ENCODE assay signal across 8 mouse cellular contexts in the genomic region with DNA sequence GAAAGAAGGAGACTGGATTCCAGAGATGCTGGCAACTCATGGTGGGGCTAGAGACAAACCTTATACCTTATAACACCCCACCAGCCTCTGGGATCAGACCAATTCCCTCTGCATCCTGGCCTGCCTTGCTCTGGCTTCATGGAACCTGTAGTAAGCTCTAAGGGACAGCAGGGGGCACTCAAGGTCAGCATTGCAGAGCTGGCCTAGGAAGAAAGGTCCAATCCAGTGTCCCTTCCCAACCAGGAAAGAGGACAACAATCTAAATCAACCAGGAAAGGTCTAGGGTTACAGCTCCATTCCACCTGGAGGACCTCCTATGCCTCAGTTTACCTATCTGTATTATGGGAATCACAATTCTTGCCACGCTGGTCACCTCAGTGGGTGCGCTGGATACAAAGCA. TPM values are rescaled to one million over a fixed set of nuclear protein-coding genes. Genes with fewer than 3 reads are reported as not detected.
DNase-seq lines count a peak whose midpoint lies in the region; ATAC-seq and TF ChIP-seq lines count a peak whose summit lies in the region.

No protein-coding gene starts in this region.

- H3K27ac ChIP-seq in forebrain, embryonic 11.5 days (ENCODE audit: low read depth, low read length) = no peak overlapping the region
- H3K27ac ChIP-seq in forebrain, embryonic 12.5 days = no peak overlapping the region
- no peak overlapping the region for H3K27ac ChIP-seq in cerebellum, adult 2 months (ENCODE audit: insufficient read depth, low read length)
- no peak overlapping the region for H3K27ac ChIP-seq in kidney, postnatal 0 days
- no peak overlapping the region for H3K27ac ChIP-seq in liver, postnatal 0 days (ENCODE audit: low read depth)

- TF ChIP-seq POLR2A in cerebellum, adult 2 months (IDR thresholded peaks at IDR 0.05; ENCODE audit: borderline replicate concordance, insufficient read depth, low read length) = no peak

- no peak for ATAC-seq in forebrain, embryonic 11.5 days (replicated peaks; ENCODE audit: low FRiP score)
- ATAC-seq in forebrain, embryonic 12.5 days (ENCODE audit: low FRiP score) = no peak
- ATAC-seq in kidney, postnatal 0 days (replicated peaks; ENCODE audit: low FRiP score, low read depth) = peak; percentile 41; the same call in 1 of the 2 replicates
- ATAC-seq in liver, postnatal 0 days = peak; percentile 54

- no peaks in the 10 kb centered on the region for H3K27me3 ChIP-seq in forebrain, embryonic 11.5 days (ENCODE audit: control insufficient read depth, insufficient read depth, low read length)
- H3K27me3 ChIP-seq in forebrain, embryonic 12.5 days = no peaks in the 10 kb centered on the region
- no peaks in the 10 kb centered on the region for H3K27me3 ChIP-seq in cerebellum, adult 2 months (ENCODE audit: control insufficient read depth, insufficient read depth, low read length)
- no peaks in the 10 kb centered on the region for H3K27me3 ChIP-seq in kidney, postnatal 0 days (ENCODE audit: insufficient read depth, low read length)
- H3K27me3 ChIP-seq in liver, postnatal 0 days (ENCODE audit: insufficient read depth, low read length) = no peaks in the 10 kb centered on the region

- H3K9ac ChIP-seq in forebrain, embryonic 11.5 days (ENCODE audit: low read length) = no peak overlapping the region
- no peak overlapping the region for H3K9ac ChIP-seq in forebrain, embryonic 12.5 days
- H3K9ac ChIP-seq in kidney, postnatal 0 days (ENCODE audit: low read depth, low read length) = no peak overlapping the region
- H3K9ac ChIP-seq in liver, postnatal 0 days (replicated peaks) = no peak overlapping the region

- peak; percentile 74 for DNase-seq in forebrain, embryonic 11.5 days (ENCODE audit: low spot score)
- peak; percentile 53 for DNase-seq in ES-CJ7 (ENCODE audit: low read depth, low spot score)
- DNase-seq in cerebellum, adult 2 months = peak; percentile 53 to 66
- DNase-seq in gastrocnemius, postnatal 25 days = peak; percentile 33
- peak; percentile 83 for DNase-seq in kidney, postnatal 0 days (ENCODE audit: low spot score)
- peak; percentile 68 for DNase-seq in liver, postnatal 0 days
- DNase-seq in right cerebral cortex, postnatal 10 days (ENCODE audit: low spot score in 2 of 2) = peak; percentile 49 to 58

- no peak overlapping the region for H3K4me2 ChIP-seq in forebrain, embryonic 11.5 days (ENCODE audit: low read depth, low read length, severe bottlenecking)
- H3K4me2 ChIP-seq in forebrain, embryonic 12.5 days = no peak overlapping the region
- H3K4me2 ChIP-seq in kidney, postnatal 0 days (ENCODE audit: low read length) = no peak overlapping the region
- H3K4me2 ChIP-seq in liver, postnatal 0 days (ENCODE audit: low read depth, low read length) = no peak overlapping the region

- H3K36me3 ChIP-seq in forebrain, embryonic 11.5 days (ENCODE audit: control insufficient read depth, insufficient read depth, low read length) = no peaks in the 10 kb centered on the region
- H3K36me3 ChIP-seq in forebrain, embryonic 12.5 days (replicated peaks) = no peaks in the 10 kb centered on the region; the same call in 1 of the 2 replicates
- H3K36me3 ChIP-seq in kidney, postnatal 0 days (ENCODE audit: insufficient read depth, low read length) = no peaks in the 10 kb centered on the region
- H3K36me3 ChIP-seq in liver, postnatal 0 days (replicated peaks; ENCODE audit: insufficient read depth, low read length) = peaks cover 15% of the 10 kb centered on the region; the same call in 1 of the 2 replicates

- no peaks in the 10 kb centered on the region for H3K9me3 ChIP-seq in forebrain, embryonic 11.5 days (ENCODE audit: control insufficient read depth, low read length)
- no peaks in the 10 kb centered on the region for H3K9me3 ChIP-seq in forebrain, embryonic 12.5 days
- no peaks in the 10 kb centered on the region for H3K9me3 ChIP-seq in kidney, postnatal 0 days (replicated peaks; ENCODE audit: low read length)
- no peaks in the 10 kb centered on the region for H3K9me3 ChIP-seq in liver, postnatal 0 days (ENCODE audit: low read length)

- H3K4me1 ChIP-seq in forebrain, embryonic 11.5 days (replicated peaks; ENCODE audit: control insufficient read depth, insufficient read depth, low read length) = no peaks in the 10 kb centered on the region
- H3K4me1 ChIP-seq in forebrain, embryonic 12.5 days = peaks cover 7% of the 10 kb centered on the region
- no peaks in the 10 kb centered on the region for H3K4me1 ChIP-seq in cerebellum, adult 2 months (ENCODE audit: control insufficient read depth, insufficient read depth, low read length)
- H3K4me1 ChIP-seq in kidney, postnatal 0 days (replicated peaks; ENCODE audit: insufficient read depth, low read length) = no peaks in the 10 kb centered on the region
- no peaks in the 10 kb centered on the region for H3K4me1 ChIP-seq in liver, postnatal 0 days (ENCODE audit: insufficient read depth)

- H3K4me3 ChIP-seq in forebrain, embryonic 11.5 days (ENCODE audit: low read depth, low read length) = no peak overlapping the region
- H3K4me3 ChIP-seq in forebrain, embryonic 12.5 days (replicated peaks) = no peak overlapping the region
- H3K4me3 ChIP-seq in cerebellum, adult 2 months (replicated peaks; ENCODE audit: insufficient read depth, low read depth, low read length) = no peak overlapping the region
- no peak overlapping the region for H3K4me3 ChIP-seq in kidney, postnatal 0 days (replicated peaks; ENCODE audit: low read depth, low read length)
- no peak overlapping the region for H3K4me3 ChIP-seq in liver, postnatal 0 days (ENCODE audit: low read depth, low read length)

- no peak for TF ChIP-seq EP300 in liver, postnatal 0 days (IDR thresholded peaks at IDR 0.05; ENCODE audit: low read depth)

- peak; percentile 98 for TF ChIP-seq CTCF in cerebellum, adult 2 months (IDR thresholded peaks at IDR 0.05; ENCODE audit: borderline replicate concordance, insufficient read depth, low read depth, low read length)
- TF ChIP-seq CTCF in kidney, postnatal 0 days (IDR thresholded peaks at IDR 0.05; ENCODE audit: low read depth) = peak; percentile 93
- TF ChIP-seq CTCF in liver, postnatal 0 days (IDR thresholded peaks at IDR 0.05; ENCODE audit: low read depth) = peak; percentile 98

- whole genome bisulfite sequencing in forebrain, embryonic 11.5 days = 87% methylated on average over 2 of the region's 2 CpGs
- WGBS in forebrain, embryonic 12.5 days = 88% methylated on average over 2 of the region's 2 CpGs
- 98% methylated on average over 2 of the region's 2 CpGs for WGBS in cerebellum, adult 2 months
- WGBS in kidney, postnatal 0 days = 100% methylated on average over 2 of the region's 2 CpGs
- 96% methylated on average over 2 of the region's 2 CpGs for WGBS in liver, postnatal 0 days (ENCODE audit: insufficient replicate concordance)

RNA-seq across cellular contexts. Expression of gene Micall2, which starts 18.4 kb away (rescaled TPM):
- 5.4 and 6.7 TPM in 2 replicates for polyA plus RNA-seq in forebrain, embryonic 11.5 days (2014; fragmentation: Nextera tagmentation; extraction: Ambion mirVana)
- polyA plus RNA-seq in forebrain, embryonic 12.5 days (2016; fragmentation: Nextera tagmentation; extraction: Ambion mirVana) = 6.2 and 6.5 TPM in 2 replicates
- 2.6 and 2.7 TPM in 2 replicates for polyA plus RNA-seq in cerebellum, adult 2 months (2012; rRNA removed)
- 1 to 10 TPM in 1 of 2 experiments, under 1 TPM in 1; 0.64 to 1.3 TPM for total RNA-seq in gastrocnemius, postnatal 25 days (2021)
- 4.2 and 4.6 TPM in 2 replicates for polyA plus RNA-seq in kidney, postnatal 0 days (2015; fragmentation: Nextera tagmentation; extraction: Ambion mirVana)
- 4.9 and 5.8 TPM in 2 replicates for polyA plus RNA-seq in liver, postnatal 0 days (2015; fragmentation: Nextera tagmentation; extraction: Ambion mirVana)

RNA-seq across cellular contexts. Expression of gene Ints1, which starts 57.8 kb away (rescaled TPM):
- 40.5 and 42.0 TPM in 2 replicates for polyA plus RNA-seq in forebrain, embryonic 11.5 days (2014; fragmentation: Nextera tagmentation; extraction: Ambion mirVana)
- polyA plus RNA-seq in forebrain, embryonic 12.5 days (2016; fragmentation: Nextera tagmentation; extraction: Ambion mirVana) = 37.7 and 40.8 TPM in 2 replicates
- polyA plus RNA-seq in cerebellum, adult 2 months (2012; rRNA removed) = 64.4 and 70.8 TPM in 2 replicates
- total RNA-seq in gastrocnemius, postnatal 25 days (2021) = 10 to 100 TPM; 25.6 to 32.1 TPM
- 17.9 and 19.0 TPM in 2 replicates for polyA plus RNA-seq in kidney, postnatal 0 days (2015; fragmentation: Nextera tagmentation; extraction: Ambion mirVana)
- 5.6 and 6.4 TPM in 2 replicates for polyA plus RNA-seq in liver, postnatal 0 days (2015; fragmentation: Nextera tagmentation; extraction: Ambion mirVana)

Comparison
In these comparisons a context has a peak if more than half of its experiments do, and no peak if none do; other contexts are left out.
1. ATAC-seq: peak in kidney, postnatal 0 days (single experiment) and liver, postnatal 0 days (single experiment); none in forebrain, embryonic 11.5 days (single experiment) and forebrain, embryonic 12.5 days (single experiment).
2. DNase-seq: peak in every context shown above with its lines; median percentile 83 in kidney, postnatal 0 days; 74 in forebrain, embryonic 11.5 days; 68 in liver, postnatal 0 days; 60 in cerebellum, adult 2 months; 54 in right cerebral cortex, postnatal 10 days; 53 in ES-CJ7; 33 in gastrocnemius, postnatal 25 days.
3. Peak in every context shown above with its lines, with median percentiles within 50 percentile points of each other: CTCF ChIP-seq.